Mouse (Mus musculus): Measurements from ENCODE around the gene Ehd1. TPM values are rescaled to one million over a fixed set of nuclear protein-coding genes. Genes with fewer than 3 reads are reported as not detected.

Ehd1 gene
- polyA plus RNA-seq, 2 experiments, result 38.0 to 81.6 TPM

DNA sequence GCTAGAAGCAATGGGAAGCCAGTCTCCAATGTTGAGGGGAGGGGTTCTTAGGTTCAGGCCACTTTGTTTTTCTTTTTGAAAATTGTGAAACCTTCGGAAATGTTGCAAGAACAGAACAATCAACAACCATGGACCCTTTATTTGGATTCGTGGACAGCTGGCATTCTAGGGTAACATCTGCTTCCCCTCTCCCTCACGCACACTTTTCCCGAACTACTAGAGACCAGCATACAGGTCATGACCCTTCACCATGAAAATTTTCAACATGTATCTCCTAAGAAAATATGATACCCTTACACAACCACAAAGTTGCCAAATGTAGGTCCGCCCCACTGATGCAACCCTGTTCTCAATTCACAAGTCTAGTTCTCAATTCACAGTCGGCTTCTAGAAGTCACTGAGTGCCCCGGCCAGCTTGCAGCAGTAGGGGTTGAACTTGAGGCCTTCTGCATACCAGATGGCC, 7.8 kb upstream of the Ehd1 start:
- no peak overlapping the region for H3K9ac ChIP-seq (replicated peaks)
- no peaks in the 10 kb centered on the region for H3K27me3 ChIP-seq (ENCODE audit: control insufficient read depth, insufficient read depth, low read length)
- WGBS (ENCODE audit: insufficient replicate concordance), result 61% methylated on average over 7 of the region's 7 CpGs
- DNase-seq (ENCODE audit: low read depth in 3 of 3, low spot score in 3 of 3) (no peak), ATAC-seq (ENCODE audit: insufficient read depth) (no peak)
- TF ChIP-seq CTCF (IDR thresholded peaks at IDR 0.05; ENCODE audit: low read depth) (no peak), EP300 (IDR thresholded peaks at IDR 0.05; ENCODE audit: low read depth) (no peak)
- H3K4me1 ChIP-seq (replicated peaks; ENCODE audit: control insufficient read depth in 2 of 2, insufficient read depth in 2 of 2, low read length in 1 of 2), result no peaks in the 10 kb centered on the region; a peak in 1 of 4 replicates
- H3K36me3 ChIP-seq (replicated peaks; ENCODE audit: control insufficient read depth, insufficient read depth, low read depth), result no peaks in the 10 kb centered on the region
- H3K9me3 ChIP-seq (ENCODE audit: control insufficient read depth, low read length), result no peaks in the 10 kb centered on the region
- no peak overlapping the region for H3K4me3 ChIP-seq (ENCODE audit: insufficient read depth in 1 of 2, low read depth in 2 of 2, low read length in 2 of 2)
- no peak overlapping the region for H3K4me2 ChIP-seq (ENCODE audit: low read depth)
- no peak overlapping the region for H3K27ac ChIP-seq

- H3K4me2 ChIP-seq (ENCODE audit: low read depth), result no peak overlapping the region
- DNase-seq (ENCODE audit: low read depth in 3 of 3, low spot score in 3 of 3) (no peak), ATAC-seq (ENCODE audit: insufficient read depth) (no peak)
- H3K9me3 ChIP-seq (ENCODE audit: control insufficient read depth, low read length), result no peaks in the 10 kb centered on the region
- H3K4me1 ChIP-seq (replicated peaks; ENCODE audit: control insufficient read depth in 2 of 2, insufficient read depth in 2 of 2, low read length in 1 of 2), result no peaks in the 10 kb centered on the region; a peak in 1 of 4 replicates
- no peaks in the 10 kb centered on the region for H3K27me3 ChIP-seq (ENCODE audit: control insufficient read depth, insufficient read depth, low read length)
- 75% methylated on average over 8 of the region's 8 CpGs for WGBS (ENCODE audit: insufficient replicate concordance)
- TF ChIP-seq EP300 (IDR thresholded peaks at IDR 0.05; ENCODE audit: low read depth) (no peak), CTCF (IDR thresholded peaks at IDR 0.05; ENCODE audit: low read depth) (no peak)
- no peak overlapping the region for H3K9ac ChIP-seq (replicated peaks)
- H3K4me3 ChIP-seq (ENCODE audit: insufficient read depth in 1 of 2, low read depth in 2 of 2, low read length in 2 of 2), result no peak overlapping the region
- H3K36me3 ChIP-seq (replicated peaks; ENCODE audit: control insufficient read depth, insufficient read depth, low read depth), result no peaks in the 10 kb centered on the region
- no peak overlapping the region for H3K27ac ChIP-seq
Measured at GRCm38 (mm10) chr19:6269798-6270475, 6.6 kb upstream of the Ehd1 start.

DNA sequence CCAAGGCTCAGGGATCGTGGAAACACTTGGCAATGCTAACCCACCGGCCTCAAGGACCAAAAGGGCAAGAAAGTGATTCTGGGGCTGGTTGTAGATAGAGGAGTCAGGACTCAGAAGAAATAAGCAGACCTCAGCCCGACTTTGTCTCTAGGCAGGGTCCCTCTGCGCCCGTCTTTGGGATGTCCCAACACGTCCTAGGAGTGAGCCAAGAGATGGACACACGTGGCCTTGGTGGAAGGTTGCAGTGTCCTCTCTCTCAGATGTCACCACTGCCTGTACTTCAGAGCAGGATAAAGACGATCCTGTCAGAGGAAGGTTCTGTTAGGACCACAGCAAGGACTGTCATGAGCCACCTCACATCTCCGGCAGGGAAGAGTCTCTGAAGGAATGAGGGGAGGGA, 5.9 kb upstream of the Ehd1 start:
- Histone ChIP-seq H3K4me3 (ENCODE audit: insufficient read depth in 1 of 2, low read depth in 2 of 2, low read length in 2 of 2) (no peak overlapping the region), H3K27me3 (ENCODE audit: control insufficient read depth, insufficient read depth, low read length) (no peaks in the 10 kb centered on the region), H3K36me3 (replicated peaks; ENCODE audit: control insufficient read depth, insufficient read depth, low read depth) (no peaks in the 10 kb centered on the region), H3K27ac (no peak overlapping the region), H3K4me2 (ENCODE audit: low read depth) (no peak overlapping the region), H3K9ac (replicated peaks) (no peak overlapping the region), H3K9me3 (ENCODE audit: control insufficient read depth, low read length) (no peaks in the 10 kb centered on the region), H3K4me1 (replicated peaks; ENCODE audit: control insufficient read depth in 2 of 2, insufficient read depth in 2 of 2, low read length in 1 of 2) (peaks cover 4 to 5% of the 10 kb centered on the region in 2 experiments)
- 65% methylated on average over 9 of the region's 9 CpGs for WGBS (ENCODE audit: insufficient replicate concordance)
- ATAC-seq (ENCODE audit: insufficient read depth), result no peak
- no peak for DNase-seq (ENCODE audit: low read depth in 3 of 3, low spot score in 3 of 3)
- no peak for TF ChIP-seq CTCF (IDR thresholded peaks at IDR 0.05; ENCODE audit: low read depth)

DNA sequence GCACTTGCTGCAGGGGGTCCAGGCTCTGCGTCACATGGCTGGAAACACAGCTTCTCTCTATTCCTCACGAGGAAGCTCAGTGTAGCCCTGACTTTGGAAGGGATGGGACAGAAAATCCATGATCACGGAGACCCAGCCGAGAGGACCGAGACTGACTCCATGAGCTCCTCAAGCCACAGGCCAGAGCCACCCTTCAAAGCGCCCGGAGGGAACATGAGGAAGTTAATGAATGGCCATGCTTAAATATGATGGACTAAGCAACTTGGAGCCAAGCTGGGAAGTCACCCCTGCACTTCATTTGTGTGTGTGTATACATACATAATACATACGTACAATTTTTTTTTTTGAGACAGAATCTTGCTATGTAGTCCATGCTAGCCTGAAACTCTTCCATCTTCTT, 5.3 kb upstream of the Ehd1 start:
- WGBS (ENCODE audit: insufficient replicate concordance), result 67% methylated on average over 8 of the region's 8 CpGs
- no peak overlapping the region for H3K4me2 ChIP-seq (ENCODE audit: low read depth)
- no peak overlapping the region for H3K4me3 ChIP-seq (ENCODE audit: insufficient read depth in 1 of 2, low read depth in 2 of 2, low read length in 2 of 2)
- ATAC-seq (ENCODE audit: insufficient read depth) (no peak), DNase-seq (ENCODE audit: low read depth in 3 of 3, low spot score in 3 of 3) (no peak)
- no peaks in the 10 kb centered on the region for H3K36me3 ChIP-seq (replicated peaks; ENCODE audit: control insufficient read depth, insufficient read depth, low read depth)
- H3K27ac ChIP-seq, result no peak overlapping the region
- H3K9me3 ChIP-seq (ENCODE audit: control insufficient read depth, low read length), result no peaks in the 10 kb centered on the region
- no peak overlapping the region for H3K9ac ChIP-seq (replicated peaks)
- H3K27me3 ChIP-seq (ENCODE audit: control insufficient read depth, insufficient read depth, low read length), result no peaks in the 10 kb centered on the region
- H3K4me1 ChIP-seq (replicated peaks; ENCODE audit: control insufficient read depth in 2 of 2, insufficient read depth in 2 of 2, low read length in 1 of 2), result peaks cover 6 to 11% of the 10 kb centered on the region in 2 experiments
- no peak for TF ChIP-seq CTCF (IDR thresholded peaks at IDR 0.05; ENCODE audit: low read depth)

- Histone ChIP-seq H3K27me3 (ENCODE audit: control insufficient read depth, insufficient read depth, low read length) (no peaks in the 10 kb centered on the region), H3K4me1 (replicated peaks; ENCODE audit: control insufficient read depth in 2 of 2, insufficient read depth in 2 of 2, low read length in 1 of 2) (peaks cover 6 to 12% of the 10 kb centered on the region in 2 experiments), H3K4me2 (ENCODE audit: low read depth) (no peak overlapping the region), H3K27ac (no peak overlapping the region), H3K4me3 (ENCODE audit: insufficient read depth in 1 of 2, low read depth in 2 of 2, low read length in 2 of 2) (no peak overlapping the region), H3K9ac (replicated peaks) (no peak overlapping the region), H3K9me3 (ENCODE audit: control insufficient read depth, low read length) (no peaks in the 10 kb centered on the region), H3K36me3 (replicated peaks; ENCODE audit: control insufficient read depth, insufficient read depth, low read depth) (no peaks in the 10 kb centered on the region)
- 67% methylated on average over 7 of the region's 7 CpGs for WGBS (ENCODE audit: insufficient replicate concordance)
- ATAC-seq (ENCODE audit: insufficient read depth) (no peak), DNase-seq (ENCODE audit: low read depth in 3 of 3, low spot score in 3 of 3) (no peak)
- no peak for TF ChIP-seq EP300 (IDR thresholded peaks at IDR 0.05; ENCODE audit: low read depth)
- no peak for TF ChIP-seq CTCF (IDR thresholded peaks at IDR 0.05; ENCODE audit: low read depth)
Measured at GRCm38 (mm10) chr19:6272053-6272452, 4.5 kb upstream of the Ehd1 start.

Data from liver, embryonic 14.5 days (tissue).